Mouse (Mus musculus) frontal cortex, postnatal 10 days (tissue): Measurements from ENCODE around the gene Abcg8.
A peak's percentile ranks its signal among the peaks of the same experiment; 100 is the strongest.

Experiments used
- DNase-seq, 2 experiments: peaks; one replicate each; pipeline ENCODE4 v3.0.0; 2022; ENCODE audit warnings: low spot score in 2 of 2, mixed read lengths in 1 of 2

The Abcg8 gene

GRCm38 (mm10) chr17:84658195-84658594, 17.9 kb upstream of the Abcg8 start:
- DNase-seq: no peak

- DNase-seq: no peak
These were observed 17.2 kb upstream of the Abcg8 start for GRCm38 (mm10) chr17:84658951-84659350.

- no peak for DNase-seq
These were observed 11.0 kb upstream of the Abcg8 start for GRCm38 (mm10) chr17:84665053-84665452.

GRCm38 (mm10) chr17:84665691-84666090, 10.4 kb upstream of the Abcg8 start:
- DNase-seq: no peak

- DNase-seq: no peak
These were observed 8.3 kb upstream of the Abcg8 start for GRCm38 (mm10) chr17:84667848-84668247.

GRCm38 (mm10) chr17:84672376-84673369, 3.4 kb upstream of the Abcg8 start:
- no peak for DNase-seq

GRCm38 (mm10) chr17:84674048-84674447, 2.1 kb upstream of the Abcg8 start:
- DNase-seq: no peak

GRCm38 (mm10) chr17:84675204-84675603, 898 bp upstream of the Abcg8 start:
- DNase-seq: no peak

GRCm38 (mm10) chr17:84677595-84677994, 1.5 kb downstream of the Abcg8 start:
- no peak for DNase-seq

GRCm38 (mm10) chr17:84681670-84682069, 5.6 kb downstream of the Abcg8 start:
- no peak for DNase-seq

- DNase-seq: no peak
These were observed 6.9 kb downstream of the Abcg8 start, which contains the start of gene Abcg5 for GRCm38 (mm10) chr17:84682734-84683717. Gene Abcg5 (minus strand): TSS chr17:84683011.

GRCm38 (mm10) chr17:84684284-84684683, 8.2 kb downstream of the Abcg8 start:
- DNase-seq: no peak

- DNase-seq: no peak
These were observed 9.2 kb downstream of the Abcg8 start for GRCm38 (mm10) chr17:84685286-84685685.

GRCm38 (mm10) chr17:84687994-84688393, 11.9 kb downstream of the Abcg8 start:
- no peak for DNase-seq

- DNase-seq: no peak
These were observed 12.7 kb downstream of the Abcg8 start for GRCm38 (mm10) chr17:84688834-84689233.

- no peak for DNase-seq
These were observed 13.2 kb downstream of the Abcg8 start for GRCm38 (mm10) chr17:84689316-84689715.

GRCm38 (mm10) chr17:84690111-84690510, 14.0 kb downstream of the Abcg8 start:
- no peak for DNase-seq

- DNase-seq: no peak
These were observed 17.6 kb downstream of the Abcg8 start for GRCm38 (mm10) chr17:84693741-84694140.

- no peak for DNase-seq
These were observed 20.4 kb downstream of the Abcg8 start for GRCm38 (mm10) chr17:84696537-84696936.

GRCm38 (mm10) chr17:84698727-84699126, 22.6 kb downstream of the Abcg8 start:
- peak in 1 of 2 experiments; percentile 63 for DNase-seq

GRCm38 (mm10) chr17:84707407-84707806, 31.3 kb downstream of the Abcg8 start:
- DNase-seq: no peak

GRCm38 (mm10) chr17:84708818-84709217, 32.7 kb downstream of the Abcg8 start:
- DNase-seq: no peak
